Mouse (Mus musculus): Measurements from ENCODE around the gene Csnk1g1. TPM values are rescaled to one million over a fixed set of nuclear protein-coding genes. Genes with fewer than 3 reads are reported as not detected.

Csnk1g1 gene
- 1 to 10 TPM; 6.8 to 7.3 TPM for total RNA-seq (2021)
- long read RNA-seq, experiment 1, partial matches to known transcripts: 1 of 1 reads
- long read RNA-seq, experiment 1, other reads (novel, unspliced or antisense): 0 of 1 reads
- long read RNA-seq, experiment 2, partial matches to known transcripts: 0 of 1 reads
- long read RNA-seq, experiment 2, other reads (novel, unspliced or antisense): 1 of 1 reads

- DNase-seq: peak; percentile 97
These were observed at the start of gene Csnk1g1, which contains the start of gene Trip4 for GRCm38 (mm10) chr9:65908394-65909300. Csnk1g1 (plus strand) TSS chr9:65908924. Trip4 (minus strand) TSS chr9:65908794.

DNA sequence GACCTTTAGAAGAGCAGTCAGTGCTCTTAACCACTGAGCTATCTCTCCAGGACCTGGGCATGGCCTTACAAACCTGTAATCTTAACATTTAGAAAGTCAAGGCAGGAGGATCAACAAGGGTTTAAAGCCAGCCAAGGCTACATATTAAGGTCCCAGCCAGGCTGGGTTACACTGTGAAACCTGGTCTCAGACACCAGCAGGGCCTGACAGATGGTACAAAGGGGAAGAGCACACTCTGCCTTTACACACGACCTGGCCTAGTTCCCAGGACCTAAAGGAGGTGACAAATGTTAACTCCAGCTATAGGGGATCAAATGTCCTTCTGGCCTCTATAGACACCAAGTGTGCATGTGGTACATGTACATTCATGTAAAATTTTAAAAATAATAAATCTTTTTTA lies 49.1 kb upstream of the Csnk1g1 start:
- no peak for DNase-seq

DNA sequence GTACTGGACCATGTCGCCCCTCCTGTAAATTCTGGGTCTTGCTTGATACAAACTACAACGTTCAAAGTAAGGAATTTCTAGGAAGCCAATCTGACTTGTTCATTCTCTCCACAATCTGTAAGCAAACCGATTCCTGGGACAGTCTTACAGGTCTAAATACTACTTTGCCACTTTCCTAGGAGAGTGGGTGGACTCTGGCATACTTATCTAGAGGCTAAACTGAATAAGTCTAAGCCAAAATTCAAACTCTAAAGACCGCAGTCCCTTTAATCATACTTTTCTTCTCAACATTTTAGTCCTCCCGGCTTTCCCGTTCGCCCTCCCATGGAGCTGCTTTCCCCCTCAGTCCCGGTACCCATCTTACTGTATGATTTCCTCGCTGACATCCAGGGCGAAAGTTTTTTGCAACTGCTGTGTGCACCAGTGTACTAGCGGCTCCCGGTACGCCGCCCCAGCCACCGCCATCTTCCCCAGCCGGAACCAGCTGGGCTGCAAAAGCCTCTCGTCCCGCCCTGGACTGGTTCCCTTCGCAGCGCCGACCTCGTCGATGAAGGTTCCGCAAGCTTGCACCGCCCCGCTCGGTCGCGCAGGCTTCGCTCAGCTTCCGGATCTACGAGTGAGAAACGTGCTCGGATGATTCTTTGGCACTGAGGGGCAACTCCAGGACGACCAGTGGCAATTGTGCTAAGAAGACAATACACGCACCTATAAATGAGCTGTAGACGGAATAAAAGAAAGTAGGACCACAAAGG lies 24.0 kb upstream of the Csnk1g1 start:
- DNase-seq: peak; percentile 87

GRCm38 (mm10) chr9:65890143-65890628 lies 18.5 kb upstream of the Csnk1g1 start, which contains the start of gene Pclaf:
Pclaf (plus strand) TSS chr9:65890237.
- peak; percentile 66 for DNase-seq

- DNase-seq: no peak
These were observed 17.6 kb upstream of the Csnk1g1 start for GRCm38 (mm10) chr9:65891126-65891525.

DNA sequence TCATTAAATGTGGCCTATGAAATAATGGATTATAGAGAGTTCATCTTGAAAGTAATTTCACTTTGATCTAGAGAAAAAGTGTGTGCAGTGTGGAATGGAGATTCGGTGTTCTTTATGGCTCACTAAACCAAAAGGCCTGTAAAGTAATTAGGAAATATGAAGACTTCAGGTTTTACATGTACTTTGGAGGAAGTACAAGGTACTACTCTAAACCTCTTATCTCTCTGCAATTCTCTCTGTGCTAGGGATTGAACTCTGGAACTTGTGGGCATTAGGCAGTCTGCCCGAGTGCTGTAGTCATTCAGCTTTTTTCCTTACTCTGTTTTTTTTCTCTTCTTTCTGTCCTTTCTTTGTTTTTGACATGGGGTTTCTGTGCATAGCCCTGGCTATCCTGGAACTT lies 11.7 kb upstream of the Csnk1g1 start:
- DNase-seq: no peak

DNA sequence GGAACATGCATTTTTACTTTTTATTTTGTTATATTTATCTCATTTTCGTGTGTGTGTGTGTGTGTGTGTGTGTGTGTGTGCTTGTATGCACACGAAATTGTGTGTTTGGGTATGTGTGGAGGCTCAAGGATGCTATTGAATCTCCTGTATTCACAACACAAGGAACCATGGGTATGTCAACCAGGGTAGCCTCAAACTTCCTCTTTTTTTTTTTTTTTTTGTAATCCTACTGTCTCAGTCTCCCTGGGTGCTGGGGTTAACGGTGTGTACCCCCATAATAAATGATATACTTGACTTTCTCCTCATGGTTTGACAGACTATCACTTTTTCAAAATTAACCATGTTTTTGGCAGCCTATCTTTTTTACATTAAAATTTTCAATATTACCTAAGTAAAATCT lies 5.8 kb upstream of the Csnk1g1 start:
- no peak for DNase-seq

GRCm38 (mm10) chr9:65903419-65903818 lies 5.3 kb upstream of the Csnk1g1 start:
- no peak for DNase-seq

- no peak for DNase-seq
These were observed 627 bp downstream of the Csnk1g1 start for GRCm38 (mm10) chr9:65909301-65909801.

GRCm38 (mm10) chr9:65909837-65910236 lies 1.1 kb downstream of the Csnk1g1 start:
- no peak for DNase-seq

DNA sequence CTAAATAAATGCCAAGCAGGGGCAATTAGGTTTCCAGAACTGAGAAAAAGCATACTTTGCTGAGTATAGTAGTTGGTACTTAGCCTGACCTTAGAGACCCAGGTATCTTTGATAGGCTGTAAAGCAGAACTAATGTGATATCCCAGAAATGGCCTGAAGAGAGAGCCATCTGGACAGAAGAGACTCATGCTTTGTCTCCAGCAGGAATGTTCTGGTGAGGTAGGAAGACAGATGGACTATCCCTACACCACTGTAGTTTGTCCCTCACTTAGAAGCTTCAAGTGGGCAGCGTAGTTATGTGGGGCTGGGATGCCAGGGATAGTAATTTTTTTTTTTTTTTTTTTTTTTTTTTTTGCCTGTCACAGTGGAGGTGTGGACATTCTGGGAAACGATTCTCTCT lies 5.3 kb downstream of the Csnk1g1 start:
- no peak for DNase-seq

DNA sequence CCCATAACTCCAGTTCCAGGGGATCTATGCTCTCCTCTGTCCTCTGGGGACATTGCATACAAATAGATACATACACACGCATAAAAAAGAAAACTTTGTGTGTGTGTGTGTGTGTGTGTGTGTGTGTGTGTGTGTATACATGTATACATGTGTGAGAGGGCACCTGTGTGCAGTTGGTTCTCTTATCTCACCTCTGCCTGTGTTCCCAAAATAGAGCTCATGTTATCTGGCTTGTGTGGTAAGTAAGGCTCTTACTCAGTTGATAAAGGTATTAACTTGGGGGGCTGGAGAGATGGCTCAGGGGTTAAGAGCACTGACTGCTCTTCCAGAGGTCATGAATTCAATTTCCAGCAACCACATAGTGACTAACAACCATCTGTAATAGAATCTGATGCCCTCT lies 8.3 kb downstream of the Csnk1g1 start:
- DNase-seq: no peak

DNA sequence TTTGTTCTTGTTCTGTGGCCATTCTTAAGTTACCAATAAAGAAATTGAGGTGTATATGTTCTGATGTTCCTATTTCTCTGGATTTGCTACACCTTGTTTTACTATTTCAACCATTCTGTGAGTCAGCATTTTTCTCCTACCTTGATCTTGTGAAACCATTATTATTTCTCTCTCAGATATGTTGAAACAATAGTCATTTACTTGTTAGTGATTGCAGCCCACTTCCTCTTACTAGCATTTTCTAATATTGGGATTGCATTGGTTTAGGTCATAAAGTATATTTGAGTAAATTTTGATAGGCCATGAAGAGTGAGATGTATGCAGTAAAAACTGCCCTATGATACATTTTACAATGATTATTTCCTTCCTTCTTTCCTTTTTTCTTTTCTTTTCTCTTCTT lies 19.7 kb downstream of the Csnk1g1 start:
- DNase-seq: no peak

DNA sequence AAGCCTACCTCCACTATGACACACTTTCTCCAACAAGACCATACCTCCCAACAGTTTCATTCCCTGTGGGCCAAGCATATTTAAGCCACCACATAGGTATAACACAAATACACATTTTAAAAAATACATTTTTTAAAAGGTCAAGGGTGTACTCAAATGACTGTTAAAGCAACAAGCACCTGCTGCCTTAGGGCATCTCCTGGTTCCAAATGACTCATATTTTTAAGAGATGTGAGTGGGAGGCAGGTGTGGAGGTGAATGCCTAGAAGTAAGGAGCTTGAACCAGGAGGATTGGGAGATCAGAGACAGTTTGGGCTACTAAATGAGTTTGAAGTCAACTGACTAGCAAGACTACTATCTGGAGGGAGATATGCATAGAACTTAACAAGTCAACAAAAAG lies 21.1 kb downstream of the Csnk1g1 start:
- no peak for DNase-seq

DNA sequence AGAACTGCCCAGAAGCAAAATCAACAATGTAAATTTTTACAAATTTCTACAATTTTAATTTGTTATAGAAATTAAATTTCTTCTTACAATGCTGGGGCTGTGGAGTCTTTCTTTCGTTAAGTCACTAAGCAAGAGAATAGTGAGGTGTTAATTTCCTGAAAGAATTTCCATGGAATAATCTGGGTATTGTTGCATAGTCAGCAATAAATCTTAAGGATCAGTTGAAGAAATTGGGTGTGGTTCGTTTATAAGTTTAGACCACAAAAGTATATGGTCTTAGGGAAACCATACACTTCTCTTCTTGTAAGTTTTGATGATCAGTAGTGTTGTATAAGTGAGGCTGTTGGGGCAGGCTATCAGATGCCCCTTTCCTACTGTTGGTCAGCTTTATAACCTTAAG lies 28.8 kb downstream of the Csnk1g1 start:
- no peak for DNase-seq

- peak; percentile 6 for DNase-seq
These were observed 42.4 kb downstream of the Csnk1g1 start for GRCm38 (mm10) chr9:65951082-65951587.

GRCm38 (mm10) chr9:65970009-65970408 lies 61.3 kb downstream of the Csnk1g1 start:
- no peak for DNase-seq

- DNase-seq: no peak
These were observed 64.5 kb downstream of the Csnk1g1 start for GRCm38 (mm10) chr9:65973206-65973605.

DNA sequence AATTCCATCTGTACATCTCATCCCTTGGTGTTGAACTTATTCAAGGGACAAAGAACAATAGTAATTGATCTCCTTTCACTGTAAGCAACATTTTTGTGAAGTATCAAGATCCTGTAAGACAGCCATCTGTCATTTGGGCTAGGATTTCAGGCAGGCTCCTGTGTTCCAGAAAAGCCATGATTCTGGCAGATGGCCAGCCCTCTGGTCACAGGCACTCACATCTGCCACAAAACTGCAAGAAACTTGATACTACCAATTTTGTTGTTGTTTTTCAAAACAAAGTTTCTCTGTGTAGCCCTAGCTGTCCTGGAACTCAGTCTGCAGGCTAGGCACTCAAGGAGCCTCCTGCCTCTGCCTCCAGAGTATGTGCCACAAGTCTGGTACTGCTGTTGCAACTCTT lies 67.2 kb downstream of the Csnk1g1 start:
- peak; percentile 8 for DNase-seq

DNA sequence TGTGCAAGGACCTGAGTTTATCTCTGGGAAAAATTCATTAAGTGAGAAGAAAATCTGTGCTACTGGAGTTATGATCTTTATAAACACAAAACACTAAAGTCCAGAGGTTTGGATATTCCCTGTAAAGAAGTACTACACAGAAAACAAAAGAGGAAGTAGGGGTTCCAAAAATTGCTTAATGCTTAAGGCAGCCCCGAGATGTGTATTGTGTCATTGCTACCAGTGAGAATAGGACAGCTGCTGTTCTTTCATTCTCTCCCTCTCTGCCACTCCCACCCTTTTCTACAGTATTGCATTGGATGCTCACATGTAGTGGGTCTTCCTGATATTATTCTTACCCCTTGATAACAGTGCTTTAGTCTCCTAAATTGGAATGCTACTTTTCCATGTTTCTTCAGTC lies 74.1 kb downstream of the Csnk1g1 start:
- no peak for DNase-seq

DNA sequence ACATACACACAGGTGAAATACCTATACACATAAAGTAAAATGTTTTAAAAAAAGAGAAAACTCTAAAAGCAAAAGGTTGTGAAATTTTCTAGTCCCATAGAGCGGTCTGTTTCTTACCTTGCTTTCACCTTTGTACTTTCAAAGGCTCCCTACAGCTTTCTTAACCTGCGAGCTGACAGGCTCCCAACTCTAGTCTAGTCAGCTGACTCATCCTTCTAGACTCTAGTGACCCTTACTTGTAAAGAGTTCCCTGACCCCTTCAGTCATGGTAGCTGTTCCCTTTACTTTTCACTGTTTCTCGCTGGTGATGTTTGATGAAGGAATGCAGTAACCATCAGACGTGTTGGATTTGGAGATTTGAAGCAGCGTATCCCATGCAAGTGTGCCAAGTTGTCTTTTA lies 78.3 kb downstream of the Csnk1g1 start:
- DNase-seq: no peak

All from gastrocnemius, postnatal 25 days (tissue).